Mouse (Mus musculus) small intestine, adult 2 months (tissue): Measurements from ENCODE around the gene Csrp2. TPM values are rescaled to one million over a fixed set of nuclear protein-coding genes. Genes with fewer than 3 reads are reported as not detected.

Experiments
- H3K27ac ChIP-seq: fragments of 200-500 bp; 2 replicates; pipeline ENCODE4 v1.5.1; 2012; ENCODE audit warnings: low read depth, low read length, control low read depth, inconsistent platforms; ENCODE audit not compliant: insufficient read depth
- H3K27me3 ChIP-seq: fragments of 200-500 bp; 2 replicates; pipeline ENCODE4 v1.6.1; 2012; ENCODE audit warnings: mild to moderate bottlenecking, moderate library complexity, low read length, inconsistent platforms; ENCODE audit not compliant: control insufficient read depth, insufficient read depth
- H3K36me3 ChIP-seq: fragments of 200-500 bp; 2 replicates; pipeline ENCODE4 v1.6.1; 2012; ENCODE audit warnings: mild to moderate bottlenecking, low read length, control low read depth, inconsistent platforms; ENCODE audit not compliant: control insufficient read depth, insufficient read depth
- H3K4me1 ChIP-seq: fragments of 200-500 bp; 2 replicates; pipeline ENCODE4 v1.6.1; 2012; ENCODE audit warnings: low read length, inconsistent platforms, mixed read lengths; ENCODE audit not compliant: control insufficient read depth, insufficient read depth, insufficient read length
- H3K4me3 ChIP-seq: fragments of 200-500 bp; 2 replicates; pipeline ENCODE4 v1.5.1; 2012; ENCODE audit warnings: low read depth, mild to moderate bottlenecking, control low read depth, inconsistent platforms, low read length, moderate library complexity
- CTCF ChIP-seq: fragments of 200-500 bp; IDR thresholded peaks from 2 replicates; pipeline ENCODE4 v1.5.1; 2012; ENCODE audit warnings: low read depth, mild to moderate bottlenecking, control low read depth, inconsistent platforms, low read length, moderate library complexity, mixed read lengths; ENCODE audit not compliant: insufficient replicate concordance, insufficient read length; ENCODE audit errors: extremely low read depth
- POLR2A ChIP-seq: fragments of 200-500 bp; IDR thresholded peaks from 2 replicates; pipeline ENCODE4 v1.6.1; 2012; ENCODE audit warnings: low read depth, mild to moderate bottlenecking, control low read depth, inconsistent platforms, low read length, moderate library complexity
- WGBS: fragments of 180-500 bp; shearing (Covaris S2); methylation state at CpG from one replicate; pipeline ENCODE4 v1.1.7; 2018; 5-methylcytosine and 5-hydroxymethylcytosine counted together
- polyA plus RNA-seq: library from polyadenylated mRNA; depleted of rRNA; stranded (reverse); fragments of >200 nt; gene quantifications from 2 replicates; pipeline ENCODE4 v1.2.3, GENCODE M21; 2012; rRNA removed

Gene Csrp2
- polyA plus RNA-seq, 1 experiment, result 44.9 TPM

DNA sequence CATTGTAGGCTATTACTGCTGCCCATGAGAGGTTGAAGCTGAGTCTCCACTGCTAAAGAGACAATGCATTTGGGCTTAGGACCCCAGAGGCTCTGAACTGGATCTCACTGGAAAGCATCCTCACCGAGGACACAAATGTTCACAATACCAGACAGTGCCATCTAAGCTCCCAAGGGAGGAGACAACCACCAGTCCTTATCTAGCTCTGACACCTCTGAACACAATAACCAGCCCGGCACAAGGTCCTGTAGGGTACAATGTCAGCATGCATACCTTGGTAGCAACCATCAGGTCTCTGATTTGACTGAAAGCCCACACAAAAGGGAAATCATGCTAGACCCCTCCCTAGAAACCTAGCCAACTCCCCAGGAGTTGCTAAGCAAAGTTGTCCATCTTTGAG, 59.8 kb downstream of the Csrp2 start:
- Histone ChIP-seq H3K36me3 (peaks cover 14% of the 10 kb centered on the region), H3K4me1 (no peaks in the 10 kb centered on the region; the same call in 1 of the 2 replicates), H3K27me3 (no peaks in the 10 kb centered on the region), H3K27ac (no peak overlapping the region), H3K4me3 (no peak overlapping the region)
- no peak for TF ChIP-seq CTCF
- 79% methylated on average over 2 of the region's 2 CpGs for WGBS

DNA sequence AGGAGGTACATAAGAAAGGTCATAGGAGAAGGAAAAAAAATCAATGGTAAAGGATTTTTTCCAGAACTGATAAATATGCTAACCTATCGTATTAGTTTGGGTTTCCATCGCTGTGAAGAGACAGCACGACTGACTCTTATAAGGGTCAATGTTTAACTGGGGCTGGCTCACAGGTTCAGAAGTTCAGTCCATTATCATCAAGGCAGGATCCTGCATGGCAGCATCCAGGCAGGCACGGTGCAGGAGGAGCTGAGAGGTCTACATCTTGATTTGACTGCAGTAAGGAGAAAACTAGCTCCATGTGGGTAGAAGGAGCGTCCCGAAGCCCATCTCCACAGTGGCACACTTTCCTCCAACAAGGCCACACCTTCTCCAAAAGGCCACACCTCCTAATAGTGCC, 60.9 kb downstream of the Csrp2 start:
- no peaks in the 10 kb centered on the region; the same call in 1 of the 2 replicates for H3K4me1 ChIP-seq
- H3K4me3 ChIP-seq, result no peak overlapping the region
- TF ChIP-seq CTCF (no peak), POLR2A (no peak)
- 50% methylated on average over 6 of the region's 6 CpGs for WGBS
- no peak overlapping the region for H3K27ac ChIP-seq
- H3K36me3 ChIP-seq, result peaks cover 14% of the 10 kb centered on the region
- H3K27me3 ChIP-seq, result no peaks in the 10 kb centered on the region

DNA sequence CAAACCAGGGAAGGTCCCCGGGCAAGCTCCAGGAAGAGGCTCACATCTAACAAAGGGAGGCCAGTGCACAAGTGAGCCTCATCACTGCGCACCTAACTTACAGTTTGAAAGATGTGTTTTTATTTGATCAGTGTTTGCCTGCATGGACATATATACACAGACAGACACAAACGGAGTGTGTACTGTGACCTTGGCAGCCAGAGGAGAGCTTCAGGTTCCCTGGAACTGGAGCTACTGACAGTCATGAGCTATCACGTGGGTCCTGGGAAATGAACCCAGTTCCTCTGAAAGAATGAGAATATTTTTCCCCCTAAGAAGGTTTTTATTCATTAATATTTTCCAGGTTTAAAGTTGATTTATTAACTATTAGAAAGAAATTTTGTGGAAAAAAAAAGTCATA, 63.2 kb downstream of the Csrp2 start:
- WGBS, result 86% methylated on average over 4 of the region's 4 CpGs
- Histone ChIP-seq H3K27me3 (no peaks in the 10 kb centered on the region), H3K27ac (no peak overlapping the region), H3K4me3 (no peak overlapping the region), H3K36me3 (peaks cover 12% of the 10 kb centered on the region; the same call in 1 of the 2 replicates), H3K4me1 (no peaks in the 10 kb centered on the region; the same call in 1 of the 2 replicates)
- TF ChIP-seq CTCF, result no peak
- TF ChIP-seq POLR2A, result no peak

DNA sequence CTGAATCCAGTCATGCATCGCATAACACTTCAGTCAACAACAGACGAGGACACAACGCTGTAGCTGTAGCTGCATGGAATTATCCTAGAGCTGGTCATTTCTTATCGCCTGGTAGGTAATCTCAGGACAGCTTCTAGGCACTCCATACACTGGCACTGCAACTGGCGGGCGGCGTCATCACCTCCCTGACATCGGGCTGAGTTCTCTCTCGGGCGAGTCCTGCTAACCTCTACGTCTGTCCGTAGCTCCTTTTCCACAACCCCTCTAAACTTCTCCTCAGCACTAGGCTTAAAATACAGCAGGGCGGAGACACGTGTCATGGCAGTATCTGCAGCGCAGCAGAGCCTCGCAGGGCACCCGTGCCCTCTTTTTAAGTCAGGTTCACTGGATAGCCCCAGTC, 67.1 kb downstream of the Csrp2 start:
- Histone ChIP-seq H3K27ac (no peak overlapping the region), H3K27me3 (no peaks in the 10 kb centered on the region), H3K4me1 (peaks cover 3% of the 10 kb centered on the region; the same call in 1 of the 2 replicates), H3K4me3 (no peak overlapping the region), H3K36me3 (peaks cover 3% of the 10 kb centered on the region; the same call in 1 of the 2 replicates)
- 92% methylated on average over 17 of the region's 17 CpGs for WGBS
- TF ChIP-seq POLR2A (no peak), CTCF (no peak)

Other genes with a start within 250 kb of the Csrp2 start
- 0.33 and 0.66 TPM in 2 replicates for gene E2f7, start 174.3 kb upstream of the Csrp2 start, polyA plus RNA-seq
- 2.4 and 4.7 TPM in 2 replicates for gene Zdhhc17, start 90.4 kb downstream of the Csrp2 start, polyA plus RNA-seq
- gene Osbpl8, start 245.0 kb downstream of the Csrp2 start, polyA plus RNA-seq, result 0.67 and 1.1 TPM in 2 replicates